Mouse (Mus musculus): Measurements from ENCODE around the gene Igsf11. TPM values are rescaled to one million over a fixed set of nuclear protein-coding genes. Genes with fewer than 3 reads are reported as not detected.

Igsf11 gene
- total RNA-seq, 1 experiment: 5.0 TPM

DNA sequence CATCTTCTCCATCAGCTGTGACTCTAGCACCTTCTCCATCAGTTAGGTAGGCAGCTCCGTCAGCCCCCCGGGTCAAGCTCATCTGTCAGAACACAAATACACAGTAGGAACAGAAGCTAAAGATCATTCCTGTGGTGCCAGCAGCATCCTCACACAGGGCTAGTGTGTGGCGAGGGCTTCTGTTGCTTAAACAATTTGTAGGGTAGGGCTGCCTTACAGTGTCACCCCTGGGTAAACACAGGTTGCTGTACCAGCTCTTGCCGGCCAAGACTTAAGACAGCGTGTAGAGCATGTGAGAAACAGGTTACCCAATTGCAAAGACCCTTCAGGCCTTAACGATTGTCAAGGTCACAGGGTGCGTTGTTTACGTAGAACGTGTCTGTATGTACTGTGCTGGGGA, 15.8 kb downstream of the Igsf11 start:
- H3K9me3 ChIP-seq (ENCODE audit: control insufficient read depth, insufficient read depth, low read depth, low read length): no peaks in the 10 kb centered on the region
- TF ChIP-seq MAFK (IDR thresholded peaks at IDR 0.05; ENCODE audit: insufficient read depth, low read depth, low read length) (no peak), ZC3H11A (IDR thresholded peaks at IDR 0.05; ENCODE audit: borderline replicate concordance, low read depth, low read length) (no peak), ZNF384 (IDR thresholded peaks at IDR 0.05; ENCODE audit: low read depth, low read length) (no peak), HCFC1 (IDR thresholded peaks at IDR 0.05; ENCODE audit: borderline replicate concordance, insufficient read depth, low read length) (no peak), CHD2 (IDR thresholded peaks at IDR 0.05; ENCODE audit: low read depth, low read length) (no peak)
- in situ Hi-C loops (cut with MboI; ENCODE audit: low sequenced_read_pairs in 2 of 2, unreplicated experiment in 2 of 2): no loop called here
- H3K4me1 ChIP-seq (ENCODE audit: control insufficient read depth in 2 of 2, insufficient read depth in 2 of 2, low read length in 2 of 2, poor library complexity in 1 of 2): no peaks in the 10 kb centered on the region
- no peak overlapping the region for H3K27ac ChIP-seq (ENCODE audit: insufficient read depth, low read depth, low read length, poor library complexity, severe bottlenecking)
- H3K36me3 ChIP-seq (ENCODE audit: control insufficient read depth, insufficient read depth, low read length, poor library complexity, severe bottlenecking): no peaks in the 10 kb centered on the region
- H3K4me3 ChIP-seq (ENCODE audit: insufficient read depth in 1 of 2, low read depth in 1 of 2, low read length in 2 of 2, poor library complexity in 1 of 2, severe bottlenecking in 1 of 2): no peak overlapping the region
- no peak for DNase-seq (ENCODE audit: low read depth, low spot score)
- no peak overlapping the region for H3K9ac ChIP-seq (ENCODE audit: insufficient read depth, low read depth, low read length, poor library complexity, severe bottlenecking)

GRCm38 (mm10) chr16:38909506-38909905, 17.0 kb downstream of the Igsf11 start:
- TF ChIP-seq ZC3H11A (IDR thresholded peaks at IDR 0.05; ENCODE audit: borderline replicate concordance, low read depth, low read length): no peak
- no peak for TF ChIP-seq MAFK (IDR thresholded peaks at IDR 0.05; ENCODE audit: insufficient read depth, low read depth, low read length)
- no peak for TF ChIP-seq HCFC1 (IDR thresholded peaks at IDR 0.05; ENCODE audit: borderline replicate concordance, insufficient read depth, low read length)
- no peak for TF ChIP-seq ZNF384 (IDR thresholded peaks at IDR 0.05; ENCODE audit: low read depth, low read length)
- TF ChIP-seq CHD2 (IDR thresholded peaks at IDR 0.05; ENCODE audit: low read depth, low read length): no peak
- Histone ChIP-seq H3K4me1 (ENCODE audit: control insufficient read depth in 2 of 2, insufficient read depth in 2 of 2, low read length in 2 of 2, poor library complexity in 1 of 2) (no peaks in the 10 kb centered on the region), H3K27ac (ENCODE audit: insufficient read depth, low read depth, low read length, poor library complexity, severe bottlenecking) (no peak overlapping the region), H3K9me3 (ENCODE audit: control insufficient read depth, insufficient read depth, low read depth, low read length) (no peaks in the 10 kb centered on the region), H3K36me3 (ENCODE audit: control insufficient read depth, insufficient read depth, low read length, poor library complexity, severe bottlenecking) (no peaks in the 10 kb centered on the region), H3K9ac (ENCODE audit: insufficient read depth, low read depth, low read length, poor library complexity, severe bottlenecking) (no peak overlapping the region), H3K4me3 (ENCODE audit: insufficient read depth in 1 of 2, low read depth in 1 of 2, low read length in 2 of 2, poor library complexity in 1 of 2, severe bottlenecking in 1 of 2) (no peak overlapping the region)
- in situ Hi-C loops (cut with MboI; ENCODE audit: low sequenced_read_pairs in 2 of 2, unreplicated experiment in 2 of 2): no loop called here
- no peak for DNase-seq (ENCODE audit: low read depth, low spot score)

DNA sequence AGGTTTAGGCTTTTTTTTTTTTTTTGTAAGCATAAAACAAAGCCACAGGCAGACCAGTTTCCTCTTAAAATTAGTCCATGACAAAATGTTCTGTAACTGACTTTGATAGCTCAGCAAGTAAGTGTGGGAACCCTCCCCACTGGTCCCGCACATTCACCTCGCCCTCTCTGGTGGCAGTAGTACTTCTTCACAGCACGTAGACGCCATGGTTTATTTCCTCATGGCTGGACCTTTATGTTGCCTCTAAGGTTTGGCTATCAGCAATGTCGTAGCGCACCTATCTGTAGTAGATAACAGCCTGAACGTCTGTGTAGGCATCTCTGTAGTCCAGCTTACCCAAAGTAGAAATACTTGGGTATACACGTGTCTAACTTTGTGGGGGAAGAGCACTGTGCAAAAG, 17.6 kb downstream of the Igsf11 start:
- DNase-seq (ENCODE audit: low read depth, low spot score): no peak
- no peak overlapping the region for H3K27ac ChIP-seq (ENCODE audit: insufficient read depth, low read depth, low read length, poor library complexity, severe bottlenecking)
- in situ Hi-C loops (cut with MboI; ENCODE audit: low sequenced_read_pairs in 2 of 2, unreplicated experiment in 2 of 2): no loop called here
- no peaks in the 10 kb centered on the region for H3K9me3 ChIP-seq (ENCODE audit: control insufficient read depth, insufficient read depth, low read depth, low read length)
- no peak for TF ChIP-seq MAFK (IDR thresholded peaks at IDR 0.05; ENCODE audit: insufficient read depth, low read depth, low read length)
- no peak for TF ChIP-seq HCFC1 (IDR thresholded peaks at IDR 0.05; ENCODE audit: borderline replicate concordance, insufficient read depth, low read length)
- no peak for TF ChIP-seq ZNF384 (IDR thresholded peaks at IDR 0.05; ENCODE audit: low read depth, low read length)
- TF ChIP-seq ZC3H11A (IDR thresholded peaks at IDR 0.05; ENCODE audit: borderline replicate concordance, low read depth, low read length): no peak
- no peak for TF ChIP-seq CHD2 (IDR thresholded peaks at IDR 0.05; ENCODE audit: low read depth, low read length)
- no peaks in the 10 kb centered on the region for H3K4me1 ChIP-seq (ENCODE audit: control insufficient read depth in 2 of 2, insufficient read depth in 2 of 2, low read length in 2 of 2, poor library complexity in 1 of 2)
- H3K9ac ChIP-seq (ENCODE audit: insufficient read depth, low read depth, low read length, poor library complexity, severe bottlenecking): no peak overlapping the region
- H3K4me3 ChIP-seq (ENCODE audit: insufficient read depth in 1 of 2, low read depth in 1 of 2, low read length in 2 of 2, poor library complexity in 1 of 2, severe bottlenecking in 1 of 2): no peak overlapping the region
- H3K36me3 ChIP-seq (ENCODE audit: control insufficient read depth, insufficient read depth, low read length, poor library complexity, severe bottlenecking): no peaks in the 10 kb centered on the region

DNA sequence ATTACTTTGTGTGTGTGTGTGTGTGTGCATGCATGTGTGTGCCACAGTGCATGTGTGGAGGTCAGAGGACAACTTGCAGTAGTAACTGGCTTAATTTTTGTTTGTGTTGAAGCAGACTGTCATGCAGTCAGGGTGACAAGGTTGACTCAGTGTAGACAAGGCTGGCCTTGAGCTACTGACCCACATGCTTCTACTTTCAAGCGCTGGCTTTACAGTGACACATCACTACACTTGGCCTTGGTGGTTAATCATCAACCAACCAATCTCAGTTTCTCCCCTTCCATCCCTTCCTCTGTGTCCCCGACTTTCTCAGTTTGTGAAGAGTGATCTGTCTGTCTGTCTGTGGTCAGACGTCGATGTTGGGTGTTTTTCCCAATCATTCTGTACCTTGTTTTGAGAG, 23.0 kb downstream of the Igsf11 start:
- Histone ChIP-seq H3K4me3 (ENCODE audit: insufficient read depth in 1 of 2, low read depth in 1 of 2, low read length in 2 of 2, poor library complexity in 1 of 2, severe bottlenecking in 1 of 2) (no peak overlapping the region), H3K27ac (ENCODE audit: insufficient read depth, low read depth, low read length, poor library complexity, severe bottlenecking) (no peak overlapping the region), H3K9ac (ENCODE audit: insufficient read depth, low read depth, low read length, poor library complexity, severe bottlenecking) (no peak overlapping the region), H3K36me3 (ENCODE audit: control insufficient read depth, insufficient read depth, low read length, poor library complexity, severe bottlenecking) (no peaks in the 10 kb centered on the region), H3K9me3 (ENCODE audit: control insufficient read depth, insufficient read depth, low read depth, low read length) (no peaks in the 10 kb centered on the region), H3K4me1 (ENCODE audit: control insufficient read depth in 2 of 2, insufficient read depth in 2 of 2, low read length in 2 of 2, poor library complexity in 1 of 2) (no peaks in the 10 kb centered on the region)
- TF ChIP-seq ZC3H11A (IDR thresholded peaks at IDR 0.05; ENCODE audit: borderline replicate concordance, low read depth, low read length) (no peak), ZNF384 (IDR thresholded peaks at IDR 0.05; ENCODE audit: low read depth, low read length) (no peak), HCFC1 (IDR thresholded peaks at IDR 0.05; ENCODE audit: borderline replicate concordance, insufficient read depth, low read length) (no peak), CHD2 (IDR thresholded peaks at IDR 0.05; ENCODE audit: low read depth, low read length) (no peak), MAFK (IDR thresholded peaks at IDR 0.05; ENCODE audit: insufficient read depth, low read depth, low read length) (no peak)
- in situ Hi-C loops (cut with MboI; ENCODE audit: low sequenced_read_pairs in 2 of 2, unreplicated experiment in 2 of 2): no loop called here
- DNase-seq (ENCODE audit: low read depth, low spot score): no peak
